Mouse (Mus musculus): ENCODE measurements around the gene Ube2m. TPM values are rescaled to one million over a fixed set of nuclear protein-coding genes. Genes with fewer than 3 reads are reported as not detected.

The Ube2m gene
- total RNA-seq, 2 experiments from 2014 or later, result 220 to 227 TPM

DNA sequence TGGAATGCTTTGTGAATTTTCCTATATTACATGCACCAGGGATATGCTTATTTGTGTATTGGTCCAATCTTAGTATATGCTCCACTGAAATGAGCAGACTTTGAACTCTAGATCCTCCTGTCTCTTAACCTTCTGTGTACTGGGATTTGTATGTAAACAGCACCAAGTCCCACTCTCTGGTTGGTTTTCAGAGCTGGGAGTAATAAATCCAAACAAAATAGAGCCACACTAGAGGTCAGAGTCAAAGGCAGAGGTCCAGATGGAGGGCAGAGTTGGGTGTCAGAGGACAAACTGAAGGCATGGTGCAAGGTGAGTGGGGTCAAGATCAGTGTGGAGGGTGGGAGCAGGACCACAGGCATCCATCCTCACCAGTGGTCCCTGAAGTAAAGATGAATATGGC lies 42.2 kb downstream of the Ube2m start:
- H3K27ac ChIP-seq, result no peak overlapping the region
- intact Hi-C loops (cut with DNase I), result no loop called here
- no peak for TF ChIP-seq CTCF (IDR thresholded peaks at IDR 0.05)
- no peak overlapping the region for H3K4me3 ChIP-seq
- DNase-seq (ENCODE audit: extremely low spot score in 1 of 2, low spot score in 2 of 2), result no peak

DNA sequence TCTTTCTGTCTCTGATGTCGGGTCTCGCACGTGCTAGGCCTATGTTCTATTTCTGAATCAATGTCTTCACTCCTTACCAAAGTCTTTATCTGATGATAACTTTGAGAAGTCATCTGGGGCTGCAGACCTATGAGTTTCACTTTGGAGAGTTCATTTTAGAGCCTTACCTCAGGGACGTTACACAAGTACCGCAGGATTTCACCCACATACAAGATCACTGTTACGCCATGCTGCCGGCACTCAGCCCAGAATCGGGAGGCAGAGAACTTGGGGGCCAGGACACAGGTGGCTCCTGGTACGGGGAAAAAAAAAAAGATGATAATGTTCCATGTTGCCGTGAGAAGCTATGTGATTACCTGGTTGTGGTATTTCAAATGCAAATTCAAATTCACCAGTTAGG lies 44.9 kb downstream of the Ube2m start:
- no peak for DNase-seq (ENCODE audit: extremely low spot score in 1 of 2, low spot score in 2 of 2)
- TF ChIP-seq CTCF (IDR thresholded peaks at IDR 0.05), result no peak
- no peak overlapping the region for H3K4me3 ChIP-seq
- no peak overlapping the region for H3K27ac ChIP-seq
- intact Hi-C loops (cut with DNase I), result no loop called here

DNA sequence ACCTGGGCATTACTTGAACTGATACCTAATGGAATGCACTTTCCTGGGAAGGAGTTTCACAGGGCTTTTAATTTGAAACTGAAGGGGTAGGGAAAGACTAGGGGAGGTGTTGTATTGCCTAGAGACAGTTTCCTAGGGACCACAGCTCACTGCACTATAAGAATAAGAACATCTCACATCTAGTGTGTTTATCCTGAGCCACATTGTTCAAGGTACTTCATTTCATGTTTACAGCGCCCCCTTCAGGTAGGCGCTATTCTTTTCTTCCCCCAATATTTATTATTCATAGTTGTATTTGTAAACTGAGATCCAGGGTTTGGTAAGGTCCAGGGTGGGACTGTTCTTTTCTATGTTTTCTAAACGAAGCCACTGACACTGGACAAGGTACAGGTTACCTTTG lies 45.9 kb downstream of the Ube2m start:
- intact Hi-C loops (cut with DNase I), result no loop called here
- Histone ChIP-seq H3K4me3 (no peak overlapping the region), H3K27ac (no peak overlapping the region)
- no peak for DNase-seq (ENCODE audit: extremely low spot score in 1 of 2, low spot score in 2 of 2)
- peak; percentile 56 for TF ChIP-seq CTCF (IDR thresholded peaks at IDR 0.05)

DNA sequence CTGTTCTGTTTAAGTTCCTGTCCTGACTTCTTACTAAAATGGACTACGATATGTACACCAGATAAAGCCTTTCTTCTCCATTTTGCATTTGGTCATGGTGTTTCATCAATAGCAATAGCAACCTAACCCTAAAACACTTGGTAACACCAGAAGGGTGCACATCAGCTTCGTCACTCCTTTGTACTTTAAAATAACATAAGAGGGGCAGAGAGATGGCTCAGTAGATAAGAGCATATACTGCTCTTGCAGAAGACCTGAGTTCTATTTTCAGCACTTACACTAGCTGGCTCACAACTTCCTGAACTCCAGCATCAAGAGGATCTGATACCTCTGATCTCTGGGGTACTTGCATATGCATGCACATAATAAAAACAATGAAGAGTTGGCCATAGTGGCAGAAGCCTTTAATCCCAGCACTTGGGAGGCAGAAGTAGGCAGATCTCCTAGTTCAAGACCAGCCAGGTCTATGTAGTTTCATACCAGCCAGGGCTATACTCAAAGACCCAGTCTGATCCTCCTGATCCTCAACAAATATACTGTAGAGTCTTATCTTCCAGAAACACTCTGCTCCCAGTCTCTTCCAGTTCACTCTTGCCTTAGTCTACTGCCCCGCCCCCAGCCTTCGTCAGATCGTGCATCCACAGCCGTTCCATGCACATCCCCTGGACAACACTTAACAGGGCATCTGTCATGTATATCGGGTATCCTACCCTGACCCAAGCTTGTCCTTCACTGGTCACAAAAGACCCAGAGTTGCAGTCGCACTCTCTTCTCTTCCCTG lies 50.5 kb downstream of the Ube2m start:
- DNase-seq (ENCODE audit: extremely low spot score in 1 of 2, low spot score in 2 of 2), result no peak
- Histone ChIP-seq H3K4me3 (no peak overlapping the region), H3K27ac (no peak overlapping the region)
- intact Hi-C loops (cut with DNase I), result no loop called here
- no peak for TF ChIP-seq CTCF (IDR thresholded peaks at IDR 0.05)

DNA sequence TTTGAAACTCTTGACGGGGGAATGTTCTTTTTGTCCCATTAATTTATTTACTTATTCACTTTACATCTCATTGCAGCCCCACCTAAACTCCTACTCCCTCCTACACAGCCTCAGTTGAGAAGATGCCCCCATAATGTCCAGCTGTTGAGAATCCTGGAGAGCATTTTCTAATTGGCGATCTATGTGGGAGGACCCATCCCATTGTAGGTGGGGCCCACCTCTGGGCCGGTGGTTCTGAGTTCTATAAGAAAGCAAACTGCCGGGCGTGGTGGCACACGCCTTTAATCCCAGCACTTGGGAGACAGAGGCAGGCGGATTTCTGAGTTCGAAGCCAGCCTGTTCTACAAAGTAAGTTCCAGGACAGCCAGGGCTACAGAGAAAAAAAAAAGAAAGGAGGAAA lies 51.2 kb downstream of the Ube2m start:
- DNase-seq (ENCODE audit: extremely low spot score in 1 of 2, low spot score in 2 of 2), result no peak
- no peak for TF ChIP-seq CTCF (IDR thresholded peaks at IDR 0.05)
- intact Hi-C loops (cut with DNase I), result no loop called here
- H3K27ac ChIP-seq, result no peak overlapping the region
- no peak overlapping the region for H3K4me3 ChIP-seq

GRCm38 (mm10) chr7:12985724-12986123 lies 52.4 kb downstream of the Ube2m start:
- H3K27ac ChIP-seq, result no peak overlapping the region
- DNase-seq (ENCODE audit: extremely low spot score in 1 of 2, low spot score in 2 of 2), result no peak
- no peak overlapping the region for H3K4me3 ChIP-seq
- intact Hi-C loops (cut with DNase I), result no loop called here
- TF ChIP-seq CTCF (IDR thresholded peaks at IDR 0.05), result no peak

Other genes with a start within 250 kb of the Ube2m start
- gene Zscan18, start 234.6 kb downstream of the Ube2m start, total RNA-seq (2021), result 10 to 100 TPM; 20.0 to 22.3 TPM
- 10 to 100 TPM; 22.9 to 24.6 TPM for gene Zfp329, start 219.4 kb downstream of the Ube2m start, total RNA-seq (2021)
- gene Zfp110, start 203.5 kb downstream of the Ube2m start, total RNA-seq (2021), result 10 to 100 TPM; 12.5 to 13.5 TPM
- gene Zfp128, start 157.1 kb downstream of the Ube2m start, total RNA-seq (2021), result 1 to 10 TPM; 8.0 to 8.2 TPM
- 10 to 100 TPM; 16.2 to 17.0 TPM for gene Zscan22, start 140.5 kb downstream of the Ube2m start, total RNA-seq (2021)
- gene Rps5, start 116.0 kb downstream of the Ube2m start, total RNA-seq (2021), result 100 to 1,000 TPM; 374 to 377 TPM
- 1 to 10 TPM; 1.1 to 1.2 TPM for gene Rnf225, start 110.9 kb downstream of the Ube2m start, total RNA-seq (2021)
- gene Zfp324, start 72.4 kb downstream of the Ube2m start, total RNA-seq (2021), result 10 to 100 TPM; 11.0 TPM
- gene Zfp446, start 60.4 kb downstream of the Ube2m start, total RNA-seq (2021), result 1 to 10 TPM; 7.9 to 9.0 TPM
- gene Slc27a5, start 40.1 kb downstream of the Ube2m start, total RNA-seq (2021), result under 1 TPM in 1 of 2 experiments, not detected in 1; 0.44 TPM
- 100 to 1,000 TPM; 220 to 221 TPM for gene Trim28, start 39.2 kb downstream of the Ube2m start, total RNA-seq (2021)
- 10 to 100 TPM; 34.0 to 35.8 TPM for gene Zbtb45, start 28.2 kb downstream of the Ube2m start, total RNA-seq (2021)
- gene Chmp2a, start 3.5 kb downstream of the Ube2m start, total RNA-seq (2021), result 100 to 1,000 TPM; 134 to 150 TPM
- gene Mzf1, start 16.5 kb upstream of the Ube2m start, total RNA-seq (2021), result 10 to 100 TPM; 10.2 to 10.6 TPM
- not detected for gene Vmn1r85, start 56.9 kb upstream of the Ube2m start, total RNA-seq (2021)
- not detected for gene Vmn1r86, start 81.6 kb upstream of the Ube2m start, total RNA-seq (2021)
- not detected for gene Vmn1r87, start 101.9 kb upstream of the Ube2m start, total RNA-seq (2021)
- gene Vmn1r88, start 121.3 kb upstream of the Ube2m start, total RNA-seq (2021), result under 1 TPM; 0.07 to 0.16 TPM
- gene Vmn1r89, start 174.7 kb upstream of the Ube2m start, total RNA-seq (2021), result not detected
- gene Lig1, start 239.0 kb upstream of the Ube2m start, total RNA-seq (2021), result 1 to 10 TPM; 7.7 to 9.9 TPM
- 10 to 100 TPM; 15.7 to 16.5 TPM for gene Zswim9, start 240.4 kb upstream of the Ube2m start, total RNA-seq (2021)

Data from left cerebral cortex, adult 2 months (tissue).